Mouse (Mus musculus): ENCODE results near the gene Trrap.

GRCm38 (mm10) chr5:144724926-144725325, 42.6 kb upstream of the Trrap start:
- no peak for TF ChIP-seq CTCF (conservative IDR thresholded peaks at IDR 0.05 in 1 of 2, IDR thresholded peaks at IDR 0.05 in 1 of 2; ENCODE audit: low read depth in 2 of 2, low read length in 2 of 2)
- no peak for TF ChIP-seq HCFC1 (IDR thresholded peaks at IDR 0.05; ENCODE audit: low read depth, low read length)
- TF ChIP-seq SMC3 (IDR thresholded peaks at IDR 0.05; ENCODE audit: low read depth, low read length) = no peak
- TF ChIP-seq ZMIZ1 (IDR thresholded peaks at IDR 0.05; ENCODE audit: low read depth, low read length) = no peak
- no peak for TF ChIP-seq POLR2A (IDR thresholded peaks at IDR 0.05; ENCODE audit: low read depth, low read length)
- no peak for TF ChIP-seq ELF1 (IDR thresholded peaks at IDR 0.05; ENCODE audit: low read depth, low read length)
- TF ChIP-seq IRF4 (IDR thresholded peaks at IDR 0.05; ENCODE audit: low read depth, low read length) = no peak
- no peak for TF ChIP-seq TCF12 (IDR thresholded peaks at IDR 0.05; ENCODE audit: low read depth, low read length)
- TF ChIP-seq MAFK (IDR thresholded peaks at IDR 0.05; ENCODE audit: insufficient replicate concordance, low read length) = no peak
- TF ChIP-seq USF1 (IDR thresholded peaks at IDR 0.05; ENCODE audit: low read depth, low read length) = no peak
- no peak for TF ChIP-seq MYC (IDR thresholded peaks at IDR 0.05; ENCODE audit: low read depth, low read length)
- no peak for TF ChIP-seq BHLHE40 (IDR thresholded peaks at IDR 0.05; ENCODE audit: low read depth, low read length)
- TF ChIP-seq EP300 (IDR thresholded peaks at IDR 0.05; ENCODE audit: low read length) = no peak
- TF ChIP-seq KAT2A (IDR thresholded peaks at IDR 0.05; ENCODE audit: insufficient replicate concordance, low read length) = no peak
